Mouse (Mus musculus): ENCODE data around the gene Tgfbr2. TPM values are rescaled to one million over a fixed set of nuclear protein-coding genes. Genes with fewer than 3 reads are reported as not detected.

Tgfbr2 gene
- polyA plus RNA-seq, 1 experiment from 2014 or later: 9.4 TPM

DNA sequence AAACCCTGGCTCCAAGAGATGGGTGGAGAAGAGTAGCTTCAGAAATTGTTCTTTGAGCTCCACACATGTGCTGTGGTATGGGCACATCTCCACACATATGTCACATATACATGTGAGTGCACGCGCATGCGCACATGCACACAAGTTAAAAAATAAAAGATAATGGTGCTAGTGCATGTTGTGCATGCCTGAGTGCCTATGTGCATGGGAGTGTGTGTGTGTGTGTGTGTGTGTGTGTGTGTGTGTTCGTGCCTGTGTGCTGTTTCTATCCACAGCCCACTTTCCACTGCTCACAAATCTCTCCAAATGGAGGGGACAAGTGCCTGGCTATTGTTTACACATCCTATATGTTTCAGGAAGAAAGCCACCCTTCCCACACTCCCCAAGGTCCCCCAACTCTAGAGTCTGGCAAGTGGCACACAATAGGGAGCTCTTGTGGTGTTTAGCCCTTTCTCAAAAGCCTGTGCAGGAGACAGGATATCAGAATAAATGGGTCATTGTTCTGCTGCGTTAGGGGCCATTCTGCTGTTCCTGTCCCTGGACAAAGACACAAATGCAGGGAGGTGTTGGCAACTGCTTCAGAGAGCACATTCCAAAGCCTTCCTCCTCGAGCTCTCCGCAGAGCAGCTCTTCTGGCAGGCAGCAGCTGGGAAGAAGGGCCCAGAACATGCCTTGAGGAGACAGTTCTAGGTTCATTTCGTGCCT is 37.9 kb upstream of the Tgfbr2 start:
- H3K4me1 ChIP-seq: peaks cover 18% of the 10 kb centered on the region
- 56% methylated on average over 8 of the region's 8 CpGs for WGBS
- H3K27me3 ChIP-seq (ENCODE audit: insufficient read depth, poor library complexity, severe bottlenecking): no peaks in the 10 kb centered on the region
- H3K36me3 ChIP-seq: no peaks in the 10 kb centered on the region
- peak overlapping the region; percentile 12 for H3K27ac ChIP-seq
- H3K9me3 ChIP-seq: no peaks in the 10 kb centered on the region
- H3K4me3 ChIP-seq: no peak overlapping the region
- DNase-seq (ENCODE audit: low spot score): no peak

DNA sequence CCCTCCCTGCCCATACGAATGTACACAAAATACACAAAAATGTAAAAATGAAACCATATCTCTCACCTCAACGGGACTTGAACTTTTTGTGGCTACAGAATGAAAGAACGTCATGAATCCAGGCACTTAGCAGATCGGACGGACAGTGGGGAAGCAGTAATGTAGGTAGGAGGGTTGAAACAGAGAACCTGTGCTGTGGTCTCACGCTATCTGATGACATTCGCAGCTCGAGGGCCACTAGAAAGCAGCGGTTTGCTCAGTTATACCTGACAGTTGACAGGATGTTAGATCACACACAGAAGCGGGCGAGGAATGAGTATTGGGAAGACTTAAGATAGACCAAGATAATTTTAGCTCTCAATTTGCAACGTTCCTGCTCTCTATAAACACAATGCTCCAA is 36.9 kb upstream of the Tgfbr2 start:
- H3K27ac ChIP-seq: no peak overlapping the region
- no peaks in the 10 kb centered on the region for H3K27me3 ChIP-seq (ENCODE audit: insufficient read depth, poor library complexity, severe bottlenecking)
- no peaks in the 10 kb centered on the region for H3K9me3 ChIP-seq
- H3K4me3 ChIP-seq: no peak overlapping the region
- peaks cover 18% of the 10 kb centered on the region for H3K4me1 ChIP-seq
- WGBS: 70% methylated on average over 12 of the region's 12 CpGs
- no peaks in the 10 kb centered on the region for H3K36me3 ChIP-seq
- no peak for DNase-seq (ENCODE audit: low spot score)

DNA sequence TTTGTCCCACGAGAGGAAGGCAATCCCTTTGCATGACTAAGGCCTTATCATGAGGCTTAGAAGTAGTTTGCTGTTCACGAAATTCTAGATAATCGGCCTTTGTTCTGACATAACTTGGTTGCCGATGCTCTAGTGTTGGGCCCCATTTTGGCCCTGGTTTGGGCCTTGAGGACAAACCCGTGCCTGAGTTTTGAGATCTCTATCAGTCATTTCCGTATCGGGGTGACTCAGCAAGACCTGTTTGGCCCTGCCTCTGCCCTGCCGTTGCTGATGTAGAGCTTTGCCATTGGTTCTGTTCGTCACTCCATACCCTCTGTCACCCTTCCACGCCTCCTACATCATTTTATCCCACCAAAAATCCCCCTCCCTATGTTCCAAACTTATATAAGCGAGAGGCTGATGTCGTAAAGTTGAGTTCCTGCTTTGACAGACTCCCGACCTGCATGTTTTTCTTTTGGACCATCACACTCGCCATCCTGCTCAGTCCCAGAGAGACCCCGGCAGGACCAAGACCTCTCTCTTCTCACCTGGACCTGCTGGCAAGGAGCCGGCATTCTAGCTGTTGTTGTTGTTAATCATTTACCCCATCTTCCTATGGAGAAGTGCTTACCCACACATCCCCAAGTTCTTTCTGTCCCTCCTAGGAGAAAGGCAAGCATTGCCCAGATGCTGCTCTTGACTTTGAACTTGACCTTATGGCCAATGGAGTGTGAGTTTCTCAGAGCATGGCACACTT is 33.2 kb upstream of the Tgfbr2 start:
- Histone ChIP-seq H3K27me3 (ENCODE audit: insufficient read depth, poor library complexity, severe bottlenecking) (no peaks in the 10 kb centered on the region), H3K9me3 (no peaks in the 10 kb centered on the region), H3K4me3 (no peak overlapping the region), H3K4me1 (peaks cover 12% of the 10 kb centered on the region), H3K27ac (no peak overlapping the region), H3K36me3 (no peaks in the 10 kb centered on the region)
- 80% methylated on average over 16 of the region's 16 CpGs for WGBS
- no peak for DNase-seq (ENCODE audit: low spot score)

DNA sequence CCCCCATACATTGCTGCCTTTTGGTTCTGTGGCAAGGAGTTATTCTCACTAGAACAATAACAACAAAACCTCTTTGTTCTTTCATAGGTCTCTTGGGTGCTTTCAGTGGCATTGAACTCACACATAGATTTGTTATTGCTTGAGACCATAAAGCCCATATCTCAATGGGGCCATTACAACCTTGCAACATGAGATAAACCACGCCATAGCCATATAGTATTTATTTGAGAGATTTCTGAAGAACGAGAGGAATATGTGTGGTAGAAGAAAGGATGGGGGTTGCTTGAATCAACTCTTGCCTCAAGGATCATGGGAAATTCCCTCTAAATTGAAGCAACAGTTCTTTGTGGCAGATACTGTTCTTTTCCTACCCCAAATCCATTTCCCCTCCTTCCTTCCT is 31.7 kb upstream of the Tgfbr2 start:
- H3K4me3 ChIP-seq: no peak overlapping the region
- no peaks in the 10 kb centered on the region for H3K9me3 ChIP-seq
- no peaks in the 10 kb centered on the region for H3K27me3 ChIP-seq (ENCODE audit: insufficient read depth, poor library complexity, severe bottlenecking)
- H3K27ac ChIP-seq: no peak overlapping the region
- no peaks in the 10 kb centered on the region for H3K4me1 ChIP-seq
- no peaks in the 10 kb centered on the region for H3K36me3 ChIP-seq
- no peak for DNase-seq (ENCODE audit: low spot score)
- 72% methylated on average over 2 of the region's 2 CpGs for WGBS

DNA sequence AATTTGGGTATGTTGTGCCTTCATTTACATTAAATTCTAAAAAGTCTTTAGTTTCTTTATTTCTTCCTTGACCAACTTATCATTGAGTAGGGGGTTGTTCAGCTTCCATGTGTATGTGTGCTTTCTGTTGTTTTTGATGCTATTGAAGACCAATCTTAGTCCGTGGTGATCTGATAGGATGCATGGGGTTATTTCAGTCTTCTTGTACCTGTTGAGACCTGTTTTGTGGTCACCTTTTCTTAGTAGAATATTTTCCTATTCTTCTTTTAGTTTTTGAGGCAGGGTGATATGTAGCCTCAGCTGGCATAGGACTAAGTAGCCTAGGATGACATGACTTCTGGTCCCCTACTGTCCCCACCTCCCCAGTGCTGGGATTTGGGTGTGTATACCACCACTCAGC is 28.5 kb upstream of the Tgfbr2 start:
- no peaks in the 10 kb centered on the region for H3K4me1 ChIP-seq
- no peaks in the 10 kb centered on the region for H3K36me3 ChIP-seq
- H3K27me3 ChIP-seq (ENCODE audit: insufficient read depth, poor library complexity, severe bottlenecking): no peaks in the 10 kb centered on the region
- no peak overlapping the region for H3K27ac ChIP-seq
- H3K4me3 ChIP-seq: no peak overlapping the region
- WGBS: 87% methylated on average over 1 of the region's 1 CpGs
- H3K9me3 ChIP-seq: no peaks in the 10 kb centered on the region
- DNase-seq (ENCODE audit: low spot score): no peak

DNA sequence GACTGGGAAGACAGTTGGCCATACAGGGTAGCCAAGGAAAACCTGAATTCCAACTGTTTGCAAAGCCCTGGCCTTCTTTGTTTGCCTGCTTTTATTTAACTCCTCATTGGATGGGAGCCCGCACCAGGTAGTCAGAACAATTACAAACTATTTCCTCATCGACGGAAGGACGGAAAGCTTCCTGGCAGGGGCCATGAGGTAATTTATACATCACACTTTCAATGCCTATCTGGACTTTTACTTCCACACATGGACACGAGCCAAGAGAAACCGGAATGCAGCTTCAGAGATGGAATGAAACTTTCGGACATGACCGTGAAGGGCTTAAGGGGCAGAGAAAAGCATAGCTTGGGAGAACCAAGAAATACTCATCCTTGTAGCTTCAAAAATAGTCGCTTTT is 24.0 kb upstream of the Tgfbr2 start:
- no peak for DNase-seq (ENCODE audit: low spot score)
- Histone ChIP-seq H3K36me3 (no peaks in the 10 kb centered on the region), H3K4me3 (no peak overlapping the region), H3K27me3 (ENCODE audit: insufficient read depth, poor library complexity, severe bottlenecking) (no peaks in the 10 kb centered on the region), H3K27ac (no peak overlapping the region), H3K4me1 (no peaks in the 10 kb centered on the region), H3K9me3 (no peaks in the 10 kb centered on the region)
- 64% methylated on average over 9 of the region's 9 CpGs for WGBS

DNA sequence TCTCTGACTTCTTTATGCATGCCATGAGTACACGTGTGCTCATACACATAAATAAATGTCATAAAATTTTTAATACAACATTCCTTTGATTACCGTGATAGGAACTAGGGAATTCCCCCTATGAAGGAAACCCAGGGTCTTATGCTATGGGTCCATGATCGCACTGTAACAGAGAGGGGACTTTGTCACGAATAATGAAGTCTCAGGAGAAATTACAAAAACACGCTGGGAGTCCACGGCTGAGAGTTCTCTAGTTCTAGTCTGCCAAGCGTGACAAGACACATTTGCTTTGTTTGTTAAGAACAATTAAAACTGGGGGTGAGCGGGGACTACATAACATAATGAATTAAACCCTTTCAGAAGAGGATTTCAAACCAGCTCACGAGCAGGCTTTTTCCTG is 23.3 kb upstream of the Tgfbr2 start:
- WGBS: 79% methylated on average over 9 of the region's 9 CpGs
- H3K36me3 ChIP-seq: no peaks in the 10 kb centered on the region
- H3K9me3 ChIP-seq: no peaks in the 10 kb centered on the region

DNA sequence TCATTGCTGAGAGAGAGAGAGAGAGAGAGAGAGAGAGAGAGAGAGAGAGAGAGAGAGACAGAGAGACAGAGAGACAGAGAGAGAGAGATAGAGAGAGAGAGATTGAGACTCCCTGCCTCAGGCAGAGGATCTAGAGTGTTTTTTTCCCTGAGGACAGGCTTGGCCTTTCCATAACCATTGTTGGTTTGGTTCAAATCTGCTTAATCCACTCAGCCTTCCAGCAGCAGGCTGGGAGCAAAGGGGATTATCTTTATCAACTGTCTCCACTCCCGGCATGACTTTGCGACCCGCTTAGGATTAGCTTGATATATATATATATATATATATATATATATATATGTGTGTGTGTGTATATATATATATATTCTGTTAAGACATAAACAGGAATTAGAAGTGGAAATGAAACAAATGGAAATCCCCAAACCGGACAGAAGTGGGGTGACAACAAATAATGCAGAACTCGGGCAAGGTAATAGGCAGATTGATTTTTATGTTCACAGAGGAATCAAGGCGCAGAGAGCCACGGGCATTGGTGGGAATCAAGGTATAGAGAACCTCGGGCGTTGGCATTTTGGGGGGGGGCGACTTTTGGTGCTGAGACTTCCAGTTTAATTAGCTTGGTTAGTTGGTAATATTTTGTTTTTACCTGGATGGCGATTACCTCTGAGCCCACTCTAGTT is 22.5 kb upstream of the Tgfbr2 start:
- H3K4me1 ChIP-seq: no peaks in the 10 kb centered on the region
- H3K27ac ChIP-seq: no peak overlapping the region
- no peak for DNase-seq (ENCODE audit: low spot score)
- H3K27me3 ChIP-seq (ENCODE audit: insufficient read depth, poor library complexity, severe bottlenecking): no peaks in the 10 kb centered on the region
- H3K4me3 ChIP-seq: no peak overlapping the region
- 87% methylated on average over 11 of the region's 11 CpGs for WGBS
- H3K9me3 ChIP-seq: no peaks in the 10 kb centered on the region
- no peaks in the 10 kb centered on the region for H3K36me3 ChIP-seq

More for the DNA sequence above, 23.3 kb upstream of the Tgfbr2 start:
- no peak overlapping the region for H3K4me3 ChIP-seq
- no peak for DNase-seq (ENCODE audit: low spot score)
- H3K27me3 ChIP-seq (ENCODE audit: insufficient read depth, poor library complexity, severe bottlenecking): no peaks in the 10 kb centered on the region
- no peaks in the 10 kb centered on the region for H3K4me1 ChIP-seq
- no peak overlapping the region for H3K27ac ChIP-seq

DNA sequence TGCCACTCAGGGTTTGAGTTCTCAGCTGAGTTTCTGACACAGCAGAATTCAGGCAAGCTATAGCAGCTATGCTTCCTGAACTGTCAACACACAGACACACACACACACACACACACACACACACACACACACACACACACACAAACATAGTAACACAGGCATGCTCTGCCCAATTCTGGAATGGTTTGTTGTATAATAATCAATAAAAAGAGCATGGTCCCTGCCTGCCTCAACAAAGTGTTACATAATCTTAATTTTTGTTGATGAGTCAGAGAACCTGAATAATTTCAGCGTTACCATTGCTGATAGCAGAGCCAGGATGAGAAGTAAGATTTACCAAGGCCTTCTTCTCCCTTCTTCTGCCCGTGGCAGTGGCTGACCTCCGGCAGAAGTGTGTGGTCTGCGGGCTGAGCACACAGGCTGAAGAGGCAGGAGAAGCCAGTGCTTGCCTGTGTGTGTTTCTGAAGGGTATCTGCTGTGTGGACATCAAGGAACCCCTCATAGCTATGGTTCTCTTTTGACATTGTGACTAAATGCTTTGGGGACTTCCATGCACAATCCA is 18.8 kb upstream of the Tgfbr2 start:
- no peaks in the 10 kb centered on the region for H3K36me3 ChIP-seq
- no peaks in the 10 kb centered on the region for H3K9me3 ChIP-seq
- H3K4me3 ChIP-seq: no peak overlapping the region
- no peaks in the 10 kb centered on the region for H3K27me3 ChIP-seq (ENCODE audit: insufficient read depth, poor library complexity, severe bottlenecking)
- H3K4me1 ChIP-seq: no peaks in the 10 kb centered on the region
- no peak overlapping the region for H3K27ac ChIP-seq
- no peak for DNase-seq (ENCODE audit: low spot score)
- WGBS: 65% methylated on average over 4 of the region's 4 CpGs

DNA sequence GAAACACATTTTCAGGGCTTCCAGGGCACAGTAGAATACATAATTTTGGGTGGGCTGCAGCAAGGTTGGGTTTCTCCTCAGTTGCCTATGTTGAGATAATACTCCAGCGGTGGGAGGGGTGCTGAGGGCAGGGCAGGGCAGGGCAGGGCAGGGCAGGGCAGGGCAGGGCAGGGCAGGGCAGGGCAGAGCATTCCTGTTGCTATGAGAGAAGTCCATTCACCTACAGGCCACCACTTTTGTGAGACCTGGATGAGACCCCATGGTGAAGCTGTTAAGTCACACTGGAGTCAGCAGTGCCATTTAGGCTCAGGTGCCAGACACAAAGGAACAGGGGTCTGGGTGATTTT is 18.3 kb upstream of the Tgfbr2 start:
- Histone ChIP-seq H3K4me1 (no peaks in the 10 kb centered on the region), H3K9me3 (no peaks in the 10 kb centered on the region), H3K36me3 (no peaks in the 10 kb centered on the region), H3K4me3 (no peak overlapping the region), H3K27me3 (ENCODE audit: insufficient read depth, poor library complexity, severe bottlenecking) (no peaks in the 10 kb centered on the region), H3K27ac (no peak overlapping the region)
- no peak for DNase-seq (ENCODE audit: low spot score)
- WGBS: 38% methylated on average over 1 of the region's 1 CpGs

DNA sequence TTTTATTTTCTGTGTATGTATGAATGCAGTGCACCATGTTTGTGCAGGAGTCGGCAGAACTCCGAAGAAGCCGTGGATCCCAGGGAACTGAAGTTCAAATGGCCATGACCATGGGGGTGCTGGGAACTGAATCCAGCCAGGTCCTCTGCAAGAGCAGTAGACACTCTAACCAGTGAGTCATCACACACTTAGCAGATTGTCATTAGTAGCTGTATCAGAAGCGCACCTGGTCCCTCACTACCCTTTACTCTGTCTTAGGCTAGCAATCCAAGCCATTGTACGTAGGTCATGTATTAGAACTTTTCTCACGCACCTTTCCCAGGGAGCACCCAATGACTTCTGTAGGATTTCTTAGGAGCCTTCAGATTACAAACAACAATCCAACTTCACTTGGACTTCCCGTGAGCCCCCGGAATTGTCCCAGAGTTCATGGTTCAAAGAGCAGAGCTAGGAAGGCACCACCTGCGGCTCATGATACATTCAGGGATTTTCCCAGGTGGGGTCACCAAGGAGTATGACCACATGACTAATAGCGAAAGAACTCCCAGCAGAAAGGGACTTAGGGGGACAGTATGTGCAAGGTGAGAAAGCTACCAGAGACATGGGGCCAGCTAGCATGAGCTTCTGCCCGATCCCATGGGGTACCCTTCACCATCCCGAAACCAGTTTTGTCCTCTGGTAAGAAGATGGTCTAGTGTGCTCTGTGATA is 17.8 kb upstream of the Tgfbr2 start:
- 93% methylated on average over 12 of the region's 12 CpGs for WGBS
- H3K4me1 ChIP-seq: no peaks in the 10 kb centered on the region
- no peak overlapping the region for H3K4me3 ChIP-seq
- H3K36me3 ChIP-seq: no peaks in the 10 kb centered on the region
- no peak overlapping the region for H3K27ac ChIP-seq
- H3K9me3 ChIP-seq: no peaks in the 10 kb centered on the region
- H3K27me3 ChIP-seq (ENCODE audit: insufficient read depth, poor library complexity, severe bottlenecking): no peaks in the 10 kb centered on the region
- no peak for DNase-seq (ENCODE audit: low spot score)

DNA sequence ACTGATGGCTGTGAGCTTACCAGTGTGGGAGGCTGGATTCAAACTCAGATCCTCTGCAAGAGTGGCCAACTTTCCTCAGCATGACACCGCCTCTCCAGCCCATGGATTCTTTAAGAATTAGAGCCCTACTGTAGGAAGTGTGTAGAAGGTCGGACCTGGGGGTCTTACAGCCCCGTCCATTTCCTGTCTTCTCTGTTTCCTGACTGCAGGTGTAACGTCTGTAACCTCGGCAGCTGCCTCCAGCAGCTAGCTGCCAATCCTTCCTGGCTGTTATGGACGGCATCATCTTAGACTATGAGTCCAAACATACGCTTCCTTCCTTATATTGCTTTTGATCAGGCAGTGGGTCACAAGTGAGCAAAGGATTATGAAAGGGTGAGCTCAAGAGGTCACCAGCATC is 17.1 kb upstream of the Tgfbr2 start:
- WGBS: 68% methylated on average over 7 of the region's 7 CpGs
- H3K27me3 ChIP-seq (ENCODE audit: insufficient read depth, poor library complexity, severe bottlenecking): no peaks in the 10 kb centered on the region
- no peak overlapping the region for H3K27ac ChIP-seq
- no peaks in the 10 kb centered on the region for H3K36me3 ChIP-seq
- no peak for DNase-seq (ENCODE audit: low spot score)
- H3K9me3 ChIP-seq: no peaks in the 10 kb centered on the region
- no peak overlapping the region for H3K4me3 ChIP-seq
- H3K4me1 ChIP-seq: no peaks in the 10 kb centered on the region

DNA sequence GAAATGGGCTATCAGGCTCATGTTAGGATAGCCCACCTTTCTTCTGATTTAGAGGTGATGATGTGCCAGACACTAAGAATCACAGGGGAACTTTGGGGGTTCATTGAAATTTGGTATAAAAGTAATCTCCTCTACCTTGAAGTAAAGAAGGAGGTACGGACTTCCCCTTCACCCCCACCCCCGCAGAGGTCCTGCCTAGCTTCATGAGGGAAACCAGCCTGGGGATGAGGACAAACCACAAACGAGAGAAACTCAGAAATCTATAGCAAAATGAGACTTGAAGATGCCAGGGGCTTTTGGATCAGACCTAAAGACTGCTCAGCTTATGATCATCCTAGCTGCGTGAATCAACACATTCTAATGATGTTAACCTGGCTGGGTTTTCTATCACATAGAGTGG is 14.7 kb upstream of the Tgfbr2 start:
- Histone ChIP-seq H3K27me3 (ENCODE audit: insufficient read depth, poor library complexity, severe bottlenecking) (no peaks in the 10 kb centered on the region), H3K4me1 (no peaks in the 10 kb centered on the region), H3K4me3 (no peak overlapping the region), H3K36me3 (no peaks in the 10 kb centered on the region), H3K9me3 (no peaks in the 10 kb centered on the region), H3K27ac (no peak overlapping the region)
- DNase-seq (ENCODE audit: low spot score): no peak
- WGBS: 85% methylated on average over 4 of the region's 4 CpGs

All from heart, embryonic 10.5 days (tissue).